Mouse (Mus musculus) lung, postnatal 0 days (tissue): ENCODE data around the gene Ubr4.

ENCODE experiments used
- CTCF ChIP-seq: IDR thresholded peaks from 2 replicates; pipeline ENCODE4 v1.5.1; 2016; ENCODE audit warnings: antibody characterized with exemption, mild to moderate bottlenecking
- EP300 ChIP-seq: IDR thresholded peaks from 2 replicates; pipeline ENCODE4 v1.6.1; 2016; ENCODE audit warnings: antibody characterized with exemption, mild to moderate bottlenecking, control low read depth

DNA sequence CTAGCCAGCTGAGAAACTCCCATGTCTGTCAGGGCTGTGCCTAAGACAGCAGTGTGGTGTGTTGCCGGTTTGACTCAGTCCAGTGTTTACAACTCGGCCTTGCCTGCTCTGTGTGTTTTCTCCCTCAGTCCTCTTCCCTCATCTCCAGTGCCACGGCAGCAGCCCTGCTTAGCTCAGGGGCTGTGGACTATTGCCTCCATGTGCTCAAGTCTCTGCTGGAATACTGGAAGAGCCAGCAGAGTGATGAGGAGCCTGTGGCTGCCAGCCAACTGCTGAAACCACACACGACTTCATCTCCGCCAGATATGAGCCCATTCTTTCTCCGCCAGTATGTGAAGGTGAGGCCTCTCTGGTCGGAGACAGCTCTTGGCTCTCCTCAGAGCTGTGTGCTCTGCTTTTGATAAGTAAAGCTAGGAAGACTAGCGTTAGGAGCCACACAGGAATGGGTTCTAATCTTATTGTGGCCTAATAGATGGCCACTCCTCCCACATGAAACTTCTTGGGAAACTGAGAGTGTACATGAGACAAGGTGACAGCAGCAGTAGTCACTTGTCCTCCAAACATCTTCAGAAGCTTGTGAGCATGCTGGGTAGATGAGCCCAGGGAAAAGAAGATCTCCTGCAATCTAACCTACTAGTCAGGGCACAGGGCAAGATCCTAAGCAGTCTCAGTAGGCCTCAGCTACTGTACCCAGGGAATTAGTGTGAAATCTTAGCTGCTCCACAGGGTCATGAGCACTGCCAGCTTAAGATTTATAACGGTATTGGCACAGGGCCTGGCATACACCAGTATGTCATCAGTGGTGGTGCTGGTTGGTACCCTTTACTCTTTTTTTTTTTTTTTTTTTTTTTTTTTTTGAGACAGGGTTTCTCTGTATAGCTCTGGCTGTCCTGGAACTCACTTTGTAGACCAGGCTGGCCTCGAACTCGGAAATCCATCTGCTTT lies 94.6 kb downstream of the Ubr4 start:
- TF ChIP-seq EP300 (no peak), CTCF (no peak)
